Mouse (Mus musculus): ENCODE data around the gene Gm20388.

DNA sequence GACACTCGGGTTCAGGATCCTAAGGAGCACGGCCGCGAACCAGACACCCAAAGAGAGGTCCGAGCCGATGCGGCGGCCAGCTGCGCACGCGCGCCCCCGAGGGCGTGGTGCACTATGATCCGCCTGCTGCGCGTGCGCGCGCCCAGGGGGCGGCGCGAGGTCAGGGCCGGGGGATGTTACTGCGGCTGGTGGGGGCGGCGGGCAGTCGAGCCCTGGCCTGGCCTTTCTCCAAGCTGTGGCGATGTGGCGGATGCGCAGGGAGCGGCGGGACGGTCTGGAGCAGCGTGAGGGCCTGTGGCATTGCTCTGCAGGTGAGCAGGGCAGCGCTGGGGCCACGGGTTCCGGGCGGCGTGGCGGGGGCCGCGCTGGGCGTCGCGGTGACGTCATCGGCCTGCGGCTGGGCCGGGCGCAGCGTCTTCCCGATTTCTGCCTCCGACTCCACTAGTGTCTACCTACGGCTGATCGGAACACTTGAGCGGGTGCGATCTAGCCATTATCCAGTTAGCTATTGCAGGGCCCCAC, 3567.2 kb downstream of the Gm20388 start, which contains the start of gene Afg3l1:
- TF ChIP-seq POLR2A (IDR thresholded peaks at IDR 0.05; ENCODE audit: borderline replicate concordance, insufficient read depth, low read length) (peak; percentile 74), CTCF (IDR thresholded peaks at IDR 0.05; ENCODE audit: borderline replicate concordance, insufficient read depth, low read depth, low read length) (no peak)
